Mouse (Mus musculus) liver, embryonic 14.5 days (tissue): ENCODE data around the gene Larp1.

Source experiments
- CTCF ChIP-seq: IDR thresholded peaks from 2 replicates; pipeline ENCODE4 v1.5.1; 2016; ENCODE audit warnings: antibody characterized with exemption, low read depth, control low read depth
- EP300 ChIP-seq: IDR thresholded peaks from 2 replicates; pipeline ENCODE4 v1.6.1; 2016; ENCODE audit warnings: antibody characterized with exemption, low read depth

DNA sequence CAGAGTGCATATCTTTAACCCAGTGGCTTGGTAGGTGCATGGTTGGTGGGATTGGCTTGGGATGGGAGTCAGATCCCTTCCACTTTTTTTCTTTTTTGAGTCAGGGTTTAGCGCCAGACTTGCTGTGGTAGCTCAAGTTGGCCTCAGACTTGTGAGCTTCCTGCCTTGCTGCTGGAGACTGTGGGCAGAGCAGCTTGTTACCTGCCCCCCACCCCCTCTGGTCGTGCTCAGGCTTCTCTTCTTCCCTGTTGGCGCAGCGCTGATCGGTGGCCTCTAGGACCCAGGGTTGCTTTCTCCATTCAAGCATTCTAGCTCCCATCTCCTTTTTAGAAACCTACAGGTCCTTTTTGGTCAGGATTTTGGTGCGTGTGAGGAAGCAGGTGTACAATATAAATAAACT lies 22.3 kb downstream of the Larp1 start:
- TF ChIP-seq CTCF (no peak), EP300 (no peak)
